Mouse (Mus musculus) layer of hippocampus, adult 9-10 months (tissue): ENCODE results near the gene Ptma.
"Not testable (repeated sequence)": the region's sequence is repeated elsewhere in the genome, so short reads cannot be mapped to it uniquely, and the experiment has no call there.

ENCODE experiments used
- DNase-seq: peaks from one replicate; pipeline ENCODE4 v3.0.0; 2022; ENCODE audit warnings: low spot score

The Ptma gene

GRCm38 (mm10) chr1:86517076-86517475 is 9.4 kb upstream of the Ptma start:
- no peak for DNase-seq

GRCm38 (mm10) chr1:86520361-86520760 is 6.2 kb upstream of the Ptma start:
- no peak for DNase-seq

GRCm38 (mm10) chr1:86522286-86522871 is 4.1 kb upstream of the Ptma start:
- no peak for DNase-seq

GRCm38 (mm10) chr1:86523776-86524618 is 2.5 kb upstream of the Ptma start:
- no peak for DNase-seq

DNA sequence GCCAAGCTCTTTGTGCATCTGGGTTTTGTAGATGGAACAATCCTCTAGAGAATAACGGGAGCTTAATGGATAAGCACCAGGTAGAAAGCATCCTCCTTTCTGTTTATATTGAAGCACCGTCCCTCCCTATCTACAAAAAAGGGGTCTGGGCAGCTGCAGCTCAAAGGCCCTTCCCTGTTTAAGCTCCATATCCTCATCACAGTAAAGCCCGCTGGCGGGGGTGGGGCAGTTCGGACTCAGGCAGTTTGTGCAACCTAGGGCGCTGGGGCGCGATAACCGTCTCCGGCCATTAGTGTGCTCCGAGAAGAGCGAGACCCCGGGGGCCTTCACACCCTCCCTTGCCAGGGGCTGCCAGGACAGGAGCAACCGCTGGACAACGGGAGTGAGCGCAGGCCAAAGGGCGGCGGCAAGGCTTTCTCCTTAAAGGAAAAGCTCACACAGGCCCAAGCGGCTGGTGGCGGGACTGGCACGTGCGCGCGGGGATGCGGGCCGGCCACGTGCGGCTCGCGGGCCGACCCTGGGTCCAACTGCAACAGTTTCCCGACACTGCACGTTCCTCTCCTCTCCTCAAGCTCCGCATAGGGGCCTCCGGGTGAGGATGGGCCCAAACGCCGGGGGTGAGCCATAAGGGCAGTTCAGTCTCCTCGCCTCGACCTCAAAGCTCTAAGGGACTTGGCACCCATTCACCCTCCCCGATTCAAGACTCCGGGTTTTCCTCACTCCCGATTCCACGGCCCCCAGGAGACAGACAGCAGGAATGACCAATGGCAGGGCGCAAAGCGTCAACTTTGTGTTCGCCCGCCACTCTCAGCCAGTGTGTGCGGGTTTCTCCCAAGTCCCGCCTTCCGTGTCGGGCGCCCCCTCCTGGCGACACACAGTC is 1.7 kb upstream of the Ptma start:
- DNase-seq: peak; percentile 99

- DNase-seq: peak; percentile 86
Measured at GRCm38 (mm10) chr1:86525499-86526115, 919 bp upstream of the Ptma start.

DNA sequence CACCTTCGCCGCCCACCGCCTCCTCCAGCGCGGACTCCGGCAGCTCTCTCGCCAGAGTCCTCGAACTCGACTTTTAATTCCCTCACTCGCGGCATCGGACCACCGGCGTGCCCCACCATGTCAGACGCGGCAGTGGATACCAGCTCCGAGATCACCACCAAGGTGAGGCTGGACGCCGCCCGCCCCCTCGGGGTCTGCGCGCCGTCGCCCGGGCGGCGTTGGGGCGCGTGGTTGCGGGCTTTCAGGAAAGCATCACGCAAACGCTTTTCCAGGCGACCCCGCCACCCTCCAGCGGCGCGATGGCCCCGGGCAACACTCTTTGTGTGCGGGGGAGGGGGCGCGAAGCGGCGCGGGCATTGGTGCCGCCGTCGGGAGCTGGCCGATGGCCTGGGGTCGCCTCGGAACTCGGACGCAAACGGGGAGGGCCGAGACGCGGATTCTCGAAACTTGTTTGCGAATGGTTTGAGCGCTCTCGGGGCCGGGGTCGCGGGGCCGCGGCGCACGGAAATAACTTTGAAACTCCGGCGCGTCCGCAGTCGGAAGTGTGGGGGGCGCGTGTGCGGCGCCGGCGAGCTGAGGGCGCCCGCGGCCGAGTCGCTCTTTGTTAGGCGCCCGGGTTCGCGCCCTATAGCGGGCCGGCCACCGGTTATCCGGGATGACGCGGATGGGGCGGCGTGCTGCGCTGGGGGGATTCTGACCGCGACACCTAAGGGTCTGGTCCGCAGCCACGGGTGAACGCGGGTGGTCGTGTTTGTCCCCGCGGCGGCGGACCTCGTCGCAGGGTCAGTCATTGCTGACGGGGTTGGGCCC is 468 bp downstream of the Ptma start:
- DNase-seq: no peak

DNA sequence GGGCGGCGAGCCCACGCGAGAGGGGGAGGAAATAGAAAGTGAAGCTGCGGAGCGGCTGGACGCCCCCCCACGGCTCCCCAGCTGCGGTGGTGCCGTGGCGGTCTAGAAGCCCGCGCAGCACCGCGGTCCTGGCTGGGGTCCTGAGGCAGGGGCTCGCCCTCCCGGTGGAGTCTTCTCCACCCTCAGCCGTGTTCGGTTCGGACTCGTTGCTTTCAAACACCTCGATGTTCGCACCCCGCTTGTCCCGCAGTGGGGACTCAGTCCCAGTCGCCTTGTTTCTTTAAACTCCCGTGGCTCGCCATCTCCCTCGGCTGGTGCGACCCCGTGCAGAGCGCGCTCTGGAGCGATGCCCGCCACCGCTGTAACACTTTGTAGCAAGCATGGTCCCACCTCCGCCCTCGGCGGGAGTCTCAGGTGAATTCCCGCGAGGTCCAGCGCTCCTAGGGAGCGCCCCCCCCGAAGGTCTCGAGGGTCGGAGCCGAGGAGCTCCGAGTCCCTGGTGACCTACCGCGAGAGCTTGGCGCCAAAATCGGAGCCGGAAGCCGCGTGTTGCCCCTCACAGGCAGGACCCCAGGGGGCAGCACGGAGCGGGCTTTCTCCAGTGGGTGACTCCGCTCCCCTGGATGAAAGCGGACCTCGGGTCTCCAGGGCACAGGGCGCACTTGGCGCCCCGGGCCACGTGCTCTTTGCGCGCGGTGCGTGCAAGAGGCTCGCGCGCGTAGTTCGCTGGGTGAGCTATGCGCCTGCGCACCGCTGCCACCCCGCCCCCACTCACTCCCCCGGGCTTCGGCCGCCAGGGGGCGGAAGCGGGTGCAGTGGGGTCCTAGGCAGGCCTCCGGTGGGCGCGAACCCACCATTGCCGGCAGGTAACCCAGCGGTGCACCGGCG is 1.3 kb downstream of the Ptma start:
- DNase-seq: peak; percentile 83

DNA sequence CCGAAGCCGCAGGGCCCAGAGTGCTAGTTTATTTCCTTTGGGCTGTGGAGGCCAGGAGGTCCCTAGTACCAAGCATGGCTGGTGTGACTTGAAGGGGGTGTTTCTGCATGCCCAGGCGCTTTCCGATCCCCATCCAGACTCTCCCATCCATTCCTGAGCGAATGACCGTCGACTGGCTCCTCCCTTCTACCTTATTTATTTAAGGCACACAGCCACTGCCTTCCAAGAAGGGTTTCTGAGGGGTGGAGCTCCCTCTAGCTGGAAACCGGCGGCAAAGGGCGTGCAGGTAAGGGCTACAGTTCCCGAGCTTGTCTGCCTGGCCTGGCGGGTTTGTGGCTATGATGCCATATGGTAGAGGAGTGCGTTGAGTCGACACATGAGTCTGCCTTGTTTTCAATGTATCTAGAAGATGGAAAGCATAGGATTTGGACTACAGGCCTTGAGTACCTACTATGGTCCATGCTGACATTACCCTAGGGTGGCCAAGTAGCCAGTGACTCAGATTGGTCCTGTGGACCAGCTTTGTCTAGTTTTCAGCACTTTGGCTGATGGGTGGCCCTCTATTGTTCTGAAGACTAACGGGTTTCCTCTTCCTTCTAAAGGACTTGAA is 2.1 kb downstream of the Ptma start:
- no peak for DNase-seq

DNA sequence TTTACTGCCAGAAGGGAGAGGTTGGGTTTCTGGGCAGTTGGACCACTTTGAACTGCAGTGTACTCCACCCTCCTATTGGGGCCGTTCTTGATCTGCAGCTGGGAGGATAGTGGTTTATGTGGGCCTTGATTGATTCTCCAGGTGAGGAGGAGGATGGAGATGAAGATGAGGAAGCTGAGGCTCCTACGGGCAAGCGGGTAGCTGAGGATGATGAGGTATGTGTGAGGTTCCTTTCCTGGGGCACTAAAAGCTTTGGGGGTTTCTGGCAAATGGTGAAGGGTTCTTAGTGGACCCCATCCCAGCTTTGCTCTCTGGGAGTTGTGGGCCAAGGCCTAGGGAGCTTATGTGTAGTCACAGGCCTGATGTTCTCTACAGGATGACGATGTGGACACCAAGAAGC is 3.1 kb downstream of the Ptma start:
- DNase-seq: no peak

DNA sequence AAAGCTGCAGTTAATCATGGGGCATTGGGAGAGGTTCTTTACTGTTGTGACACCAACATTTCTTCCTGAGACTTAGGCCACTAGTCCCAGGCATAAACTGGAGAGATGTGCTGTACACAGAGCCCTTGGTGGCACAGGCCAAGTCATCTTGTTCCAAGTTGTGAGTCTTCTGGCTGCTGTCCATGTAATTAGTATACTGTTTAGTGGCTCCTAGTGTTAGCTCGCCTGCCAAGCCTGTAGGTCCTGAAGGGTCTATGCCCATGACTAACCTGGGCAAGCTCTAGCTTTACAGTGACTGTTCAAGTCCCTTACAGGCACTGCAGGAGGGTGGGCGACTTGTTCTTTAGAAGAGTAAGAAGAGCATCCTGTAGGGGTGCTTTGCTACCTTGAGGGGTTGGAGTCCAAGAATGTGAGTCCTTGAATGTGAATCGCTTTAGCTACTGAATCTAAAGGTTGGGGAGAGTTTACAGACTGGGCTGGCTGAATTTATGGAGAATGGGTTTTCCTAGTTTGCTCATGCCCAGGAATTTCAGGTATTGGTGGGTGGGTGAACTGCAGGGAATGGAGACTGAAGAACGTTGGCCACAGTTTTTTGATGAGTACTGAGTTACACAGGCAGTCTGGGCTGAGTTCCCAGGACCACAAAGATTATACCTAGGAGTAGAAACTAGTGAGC is 4.5 kb downstream of the Ptma start:
- no peak for DNase-seq

- DNase-seq: no peak
Measured at GRCm38 (mm10) chr1:86531547-86532321, 5.2 kb downstream of the Ptma start.

DNA sequence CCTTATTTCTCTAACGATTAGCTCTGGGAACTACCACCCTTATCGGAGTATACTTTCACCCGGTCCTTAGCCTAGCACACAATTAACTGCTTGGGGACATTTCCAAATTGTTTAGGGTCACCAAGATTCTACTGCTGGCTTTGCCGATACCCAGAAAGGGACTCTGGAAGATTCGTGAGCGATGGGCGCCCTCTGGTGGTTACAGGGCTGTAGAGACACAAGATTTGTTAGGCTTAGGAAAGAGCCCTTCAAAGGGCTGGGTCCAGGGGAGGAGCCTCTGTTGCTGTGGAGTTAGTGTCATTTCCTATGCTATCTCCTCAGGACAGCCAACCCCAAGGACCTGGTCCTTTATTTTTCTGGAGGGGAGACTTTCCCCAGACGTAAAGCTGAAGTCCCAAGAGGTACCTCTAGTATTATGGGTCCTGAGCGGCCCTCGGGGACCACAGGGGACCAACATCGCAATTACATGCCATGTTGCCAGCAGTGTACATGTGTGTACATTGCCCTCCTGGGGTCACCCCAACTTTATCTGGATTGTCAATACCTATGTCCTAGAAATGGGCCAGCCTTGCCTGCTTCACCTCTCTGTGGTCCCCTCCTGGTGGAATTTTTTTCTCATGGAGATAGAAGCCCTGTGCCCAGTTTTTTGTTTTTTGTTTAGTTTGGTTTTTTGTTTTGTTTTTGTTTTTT is 6.0 kb downstream of the Ptma start:
- DNase-seq: peak; percentile 95

GRCm38 (mm10) chr1:86533411-86534130 is 7.0 kb downstream of the Ptma start:
- no peak for DNase-seq

DNA sequence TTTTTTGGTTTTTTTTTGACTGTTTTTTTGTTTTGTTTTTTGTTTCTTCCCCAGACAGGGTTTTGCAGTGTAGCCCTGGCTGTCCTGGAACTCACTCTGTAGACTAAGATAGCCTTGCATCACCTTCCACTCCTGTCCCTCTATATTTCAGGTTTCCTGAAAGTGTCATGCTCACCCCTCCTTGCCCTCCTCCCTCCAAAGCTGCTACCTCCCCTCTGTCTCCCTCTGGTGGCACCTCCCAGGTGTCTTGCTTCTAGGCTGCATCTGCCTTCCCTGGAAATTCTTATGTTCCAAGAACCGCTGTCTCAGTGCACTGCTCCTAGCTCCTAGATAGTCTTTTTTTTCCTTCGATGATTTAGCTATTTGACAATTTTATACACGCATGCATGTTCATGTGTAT is 11.9 kb downstream of the Ptma start:
- no peak for DNase-seq

GRCm38 (mm10) chr1:86539583-86539982 is 13.1 kb downstream of the Ptma start:
- not testable (repeated sequence) for DNase-seq

DNA sequence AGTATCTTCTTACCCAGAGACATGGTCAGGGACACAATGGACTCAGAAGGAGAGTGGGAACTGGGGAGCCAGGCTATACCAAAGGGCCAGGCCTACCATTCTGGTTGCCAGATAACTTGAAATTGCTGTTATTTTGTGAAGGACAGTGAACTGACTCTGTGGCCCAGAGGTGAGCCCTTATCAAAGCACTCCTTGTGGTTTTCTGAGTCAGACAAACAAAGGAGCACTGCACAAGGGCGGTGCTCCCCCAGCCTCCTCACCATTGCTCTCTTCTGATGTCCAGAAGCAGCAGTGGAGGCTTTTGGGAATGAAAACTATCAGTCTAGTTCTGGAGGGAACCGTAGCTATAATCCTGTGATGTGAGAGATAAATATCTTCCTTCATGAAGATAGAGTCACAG is 16.1 kb downstream of the Ptma start:
- DNase-seq: no peak
